Comparison of ENCODE assay signal across 9 mouse cellular contexts in the genomic region with DNA sequence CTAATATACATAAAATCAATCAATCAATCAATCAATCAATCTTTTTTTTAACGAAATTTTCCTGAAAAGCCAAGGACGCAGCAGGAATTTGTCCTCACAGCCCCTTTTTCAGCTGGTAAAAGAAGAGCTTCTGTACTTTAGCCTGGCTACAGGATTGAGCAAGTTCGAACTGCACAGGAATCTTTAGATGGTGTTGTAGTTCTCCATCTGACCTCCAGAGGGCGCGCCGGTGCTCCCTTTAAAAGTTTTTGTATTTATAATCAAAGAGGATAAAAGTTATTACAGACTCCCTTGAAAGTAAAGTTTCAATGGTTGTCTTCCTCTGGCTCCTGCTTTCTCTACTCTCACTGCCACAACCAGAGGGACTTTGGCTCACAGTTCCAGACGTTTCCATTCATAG. TPM values are rescaled to one million over a fixed set of nuclear protein-coding genes. Genes with fewer than 3 reads are reported as not detected.
DNase-seq lines count a peak whose midpoint lies in the region; ATAC-seq and TF ChIP-seq lines count a peak whose summit lies in the region.
"Had no signal": no experiment of that assay in that cellular context is flagged by ENCODE, and none has a peak within 500 bp of the region (broad histone marks: within the 10 kb centered on the region; RNA-seq: fewer than 3 reads in every experiment).

No protein-coding gene starts in this region.

- ATAC-seq in kidney, embryonic 16.5 days (ENCODE audit: low FRiP score, low TSS enrichment) = no peak

- H3K36me3 ChIP-seq in kidney, adult 2 months (ENCODE audit: control insufficient read depth, insufficient read depth, low read length) = no peaks in the 10 kb centered on the region
- H3K36me3 ChIP-seq in kidney, embryonic 16.5 days (ENCODE audit: insufficient read depth, low read length) = no peaks in the 10 kb centered on the region
- H3K36me3 ChIP-seq: embryonic facial prominence, embryonic 15.5 days had no signal

- intact Hi-C loops in heart, postnatal 10 days (cut with DNase I) = loop anchor here (1.0 to 10.0 kb wide), 4 partner anchors 18 to 449 kb away; a partner anchor contains a TSS
- intact Hi-C loops in left cerebral cortex, postnatal 36 days (cut with DNase I) = loop anchor here (2.0 kb wide), 1 partner anchor 48 kb away; no protein-coding TSS in a partner anchor

- no peak overlapping the region for H3K4me2 ChIP-seq in kidney, embryonic 16.5 days (replicated peaks; ENCODE audit: low read depth, low read length)
- H3K4me2 ChIP-seq: embryonic facial prominence, embryonic 15.5 days had no signal

- no peak overlapping the region for H3K4me3 ChIP-seq in kidney, adult 2 months (ENCODE audit: insufficient read depth, low read depth, low read length)
- no peak overlapping the region for H3K4me3 ChIP-seq in kidney, embryonic 16.5 days (ENCODE audit: low read length)
- H3K4me3 ChIP-seq: embryonic facial prominence, embryonic 15.5 days had no signal

- no peak overlapping the region for H3K9ac ChIP-seq in kidney, embryonic 16.5 days (replicated peaks; ENCODE audit: low read length)
- H3K9ac ChIP-seq: embryonic facial prominence, embryonic 15.5 days had no signal

- no peaks in the 10 kb centered on the region for H3K27me3 ChIP-seq in kidney, adult 2 months (replicated peaks; ENCODE audit: control insufficient read depth, insufficient read depth, low read length)
- no peaks in the 10 kb centered on the region for H3K27me3 ChIP-seq in kidney, embryonic 16.5 days (ENCODE audit: insufficient read depth, low read length)
- H3K27me3 ChIP-seq: embryonic facial prominence, embryonic 15.5 days had no signal

- TF ChIP-seq CTCF in kidney, adult 2 months (conservative IDR thresholded peaks at IDR 0.05; ENCODE audit: insufficient read depth, insufficient read length, low read depth, low read length) = peak; percentile 82

- 9% methylated on average over 7 of the region's 7 CpGs for WGBS in kidney, adult 2 months
- 14% methylated on average over 7 of the region's 7 CpGs for WGBS in kidney, embryonic 16.5 days

- no peaks in the 10 kb centered on the region for H3K9me3 ChIP-seq in kidney, embryonic 16.5 days (ENCODE audit: low read length)
- H3K9me3 ChIP-seq: embryonic facial prominence, embryonic 15.5 days had no signal

- peak; percentile 86 for DNase-seq in kidney, adult 2 months
- DNase-seq in MN1 (ENCODE audit: low spot score) = peak; percentile 53
- peak; percentile 49 for DNase-seq in c-Kit-positive CD71-positive TER-119-positive erythroid progenitor cells, embryonic 14.5 days (ENCODE audit: low spot score)
- DNase-seq in heart, postnatal 10 days = peak; percentile 66 to 80
- DNase-seq in left cerebral cortex, postnatal 36 days (ENCODE audit: low spot score in 2 of 2) = peak; percentile 46 to 65
- peak; percentile 79 for DNase-seq in retina, embryonic 14.5 days (ENCODE audit: low spot score)
- DNase-seq in urinary bladder, postnatal 36 days (ENCODE audit: low spot score in 2 of 2) = peak; percentile 66 to 80

- TF ChIP-seq POLR2A in kidney, adult 2 months (IDR thresholded peaks at IDR 0.05; ENCODE audit: low read depth, low read length) = no peak

- peaks cover 4% of the 10 kb centered on the region; the same call in 1 of the 2 replicates for H3K4me1 ChIP-seq in kidney, adult 2 months (ENCODE audit: control insufficient read depth, insufficient read depth, low read length)
- H3K4me1 ChIP-seq in kidney, embryonic 16.5 days (ENCODE audit: insufficient read depth, low read length) = no peaks in the 10 kb centered on the region
- H3K4me1 ChIP-seq: embryonic facial prominence, embryonic 15.5 days had no signal

- no peak overlapping the region for H3K27ac ChIP-seq in kidney, adult 2 months (ENCODE audit: insufficient read depth, low read depth, low read length)
- no peak overlapping the region for H3K27ac ChIP-seq in kidney, embryonic 16.5 days (ENCODE audit: low read length)
- H3K27ac ChIP-seq: embryonic facial prominence, embryonic 15.5 days had no signal

RNA-seq across cellular contexts. Expression of a gene that starts 22.6 kb away (rescaled TPM):
- 1,108 and 1,337 TPM in 2 replicates for polyA plus RNA-seq in kidney, adult 2 months (2012; rRNA removed)
- polyA plus RNA-seq in kidney, embryonic 16.5 days (2015; fragmentation: Nextera tagmentation; extraction: Ambion mirVana) = 658 and 708 TPM in 2 replicates
- total RNA-seq in heart, postnatal 10 days (2021) = 100 to 1,000 TPM; 424 to 472 TPM
- total RNA-seq in left cerebral cortex, postnatal 36 days (2021) = 100 to 1,000 TPM; 235 to 237 TPM

RNA-seq across cellular contexts. Expression of a gene that starts 22.7 kb away (rescaled TPM):
- 4.3 and 5.1 TPM in 2 replicates for polyA plus RNA-seq in kidney, adult 2 months (2012; rRNA removed)
- 13.5 and 16.7 TPM in 2 replicates for polyA plus RNA-seq in kidney, embryonic 16.5 days (2015; fragmentation: Nextera tagmentation; extraction: Ambion mirVana)
- total RNA-seq in heart, postnatal 10 days (2021) = 1 to 10 TPM; 4.5 to 7.0 TPM
- 1 to 10 TPM; 6.2 to 8.7 TPM for total RNA-seq in left cerebral cortex, postnatal 36 days (2021)

RNA-seq across cellular contexts. Expression of a gene that starts 24.5 kb away (rescaled TPM):
- 232 and 266 TPM in 2 replicates for polyA plus RNA-seq in kidney, adult 2 months (2012; rRNA removed)
- polyA plus RNA-seq in kidney, embryonic 16.5 days (2015; fragmentation: Nextera tagmentation; extraction: Ambion mirVana) = 78.9 and 83.5 TPM in 2 replicates
- 1 to 10 TPM; 4.2 to 6.2 TPM for total RNA-seq in heart, postnatal 10 days (2021)
- total RNA-seq in left cerebral cortex, postnatal 36 days (2021) = 1 to 10 TPM; 1.1 TPM
